Mouse (Mus musculus): ENCODE results near the gene Clip1.
A peak's percentile ranks its signal among the peaks of the same experiment; 100 is the strongest.

The Clip1 gene

DNA sequence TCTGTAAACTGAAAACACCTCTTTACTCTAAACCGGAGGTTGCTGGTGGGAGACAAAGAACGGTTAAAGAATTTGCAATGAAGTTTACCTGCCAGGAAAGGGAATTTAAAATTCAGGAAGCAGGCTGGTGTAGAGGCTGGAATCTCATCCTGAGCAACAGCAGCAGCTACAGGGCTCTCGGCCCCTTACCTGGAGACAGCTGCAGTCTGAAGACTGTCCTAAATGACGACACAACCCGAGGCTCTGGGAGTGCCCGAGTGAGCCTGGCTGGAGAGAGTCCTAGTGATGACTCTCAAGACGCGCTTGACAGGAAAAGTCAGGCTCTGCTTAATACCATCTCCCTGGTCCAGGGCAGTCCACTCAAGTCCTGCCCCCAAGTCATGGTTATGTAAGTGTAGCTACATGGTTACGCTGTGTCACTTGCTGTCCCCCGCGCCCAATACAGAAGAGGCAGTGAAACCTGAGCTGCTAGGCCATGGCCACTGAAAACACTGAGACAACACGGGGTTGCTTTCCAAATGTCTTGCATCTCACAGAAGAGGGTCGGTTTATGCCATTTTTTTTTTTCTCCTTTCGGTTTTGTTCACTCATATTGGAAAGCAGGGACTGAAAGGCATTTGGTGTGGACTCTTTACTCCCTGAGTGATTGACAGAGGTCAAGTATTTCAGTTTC lies 13.5 kb downstream of the Clip1 start:
- no peak for DNase-seq

DNA sequence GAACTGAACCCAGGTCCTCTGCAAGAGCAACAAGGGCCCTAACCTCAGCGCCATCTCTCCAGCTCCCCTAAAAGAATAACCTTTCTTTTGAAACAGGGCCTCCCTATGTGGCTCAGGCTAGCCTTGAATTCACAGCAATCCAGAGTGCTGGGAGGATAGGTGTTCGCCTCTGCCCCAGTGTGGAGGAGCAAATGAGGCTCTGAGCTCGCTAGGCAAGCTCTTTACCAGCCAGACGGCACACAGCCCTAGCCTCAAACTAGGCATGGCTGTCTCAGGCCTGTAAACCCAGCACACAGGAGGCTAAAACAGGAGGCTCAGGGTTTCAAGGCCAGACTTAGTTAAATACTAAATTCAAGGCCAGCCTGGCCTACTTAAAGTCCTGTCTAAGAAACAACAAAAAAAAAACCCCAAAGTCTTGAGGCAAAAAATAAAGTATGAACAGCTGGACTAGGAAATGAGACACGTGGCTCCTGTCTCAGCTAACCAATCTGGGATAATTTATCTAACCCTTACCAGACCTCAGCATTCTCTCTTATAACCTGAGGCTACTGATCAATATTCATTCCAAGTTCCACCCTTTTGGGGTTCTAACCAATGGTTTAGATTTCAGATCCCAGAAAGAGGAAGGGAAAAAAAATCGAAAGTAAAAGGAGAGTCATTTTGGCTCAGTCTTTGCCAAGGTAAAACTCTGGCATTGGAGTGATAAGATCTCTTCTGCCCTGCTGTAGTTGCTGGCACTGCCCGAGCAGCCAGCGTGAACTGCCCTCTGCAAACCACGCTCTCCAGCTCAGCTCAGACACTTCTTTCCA lies 14.2 kb downstream of the Clip1 start:
- no peak for DNase-seq

- no peak for DNase-seq
Observed at GRCm38 (mm10) chr5:123667915-123668314, 16.5 kb downstream of the Clip1 start.

- no peak for DNase-seq
Observed at GRCm38 (mm10) chr5:123665956-123666355, 18.5 kb downstream of the Clip1 start.

DNA sequence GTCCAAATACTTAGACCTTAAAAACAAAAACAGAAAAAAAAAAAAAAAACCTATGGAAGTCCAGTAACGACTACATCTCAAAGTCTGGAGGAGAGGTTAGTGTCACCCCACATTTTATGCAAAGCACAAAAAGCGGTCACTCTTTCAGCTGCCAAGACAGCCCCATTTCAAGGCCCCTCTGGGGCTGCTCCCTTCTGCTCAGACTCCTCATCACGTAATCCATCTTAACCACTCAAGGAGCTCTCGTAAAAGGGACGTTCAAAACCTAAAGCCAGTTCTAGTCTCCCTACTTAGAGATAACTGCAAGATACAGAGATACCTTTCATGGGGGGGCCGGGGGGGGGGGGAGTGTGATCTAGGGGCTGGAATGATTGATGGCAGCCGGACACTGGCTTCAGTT lies 20.1 kb downstream of the Clip1 start:
- no peak for DNase-seq

DNA sequence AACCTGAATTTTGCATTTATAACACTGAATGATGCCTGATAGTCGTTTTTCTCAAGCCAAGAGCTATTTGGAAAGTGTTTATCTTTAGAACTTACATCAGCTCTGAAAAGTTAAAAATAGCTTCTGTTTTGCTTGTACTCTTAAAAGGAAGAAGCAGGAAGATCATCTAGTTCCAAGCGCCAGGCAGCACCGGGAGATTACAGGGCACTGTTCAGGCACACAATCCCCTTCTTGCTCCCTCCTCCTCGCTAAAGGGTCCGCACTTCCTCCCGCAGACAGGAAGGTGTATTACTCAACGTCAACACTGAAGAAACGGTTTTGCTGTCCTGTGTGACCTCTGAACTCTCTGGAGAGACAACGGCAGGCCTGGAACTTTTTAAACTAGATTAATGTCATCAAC lies 22.4 kb downstream of the Clip1 start:
- peak; percentile 47 for DNase-seq

DNA sequence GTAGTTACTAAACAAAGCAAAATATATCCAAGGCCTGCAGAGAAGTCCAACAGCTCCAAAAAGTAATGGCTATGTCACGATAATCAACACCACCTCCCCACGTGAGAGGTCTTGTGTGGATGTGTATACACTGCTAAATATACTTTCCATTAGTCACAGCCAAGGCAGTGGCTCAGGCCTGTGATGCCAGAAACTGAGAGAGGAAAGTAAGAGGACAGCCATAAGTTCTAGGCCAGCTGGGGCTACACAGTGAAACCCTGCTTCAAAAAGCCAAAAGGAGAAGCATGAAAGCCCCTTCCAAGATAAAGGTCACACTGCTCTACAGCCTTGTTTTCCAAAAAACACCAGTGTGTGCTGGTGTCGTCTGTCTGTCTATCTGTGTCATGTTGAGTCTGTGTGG lies 22.8 kb downstream of the Clip1 start:
- no peak for DNase-seq

DNA sequence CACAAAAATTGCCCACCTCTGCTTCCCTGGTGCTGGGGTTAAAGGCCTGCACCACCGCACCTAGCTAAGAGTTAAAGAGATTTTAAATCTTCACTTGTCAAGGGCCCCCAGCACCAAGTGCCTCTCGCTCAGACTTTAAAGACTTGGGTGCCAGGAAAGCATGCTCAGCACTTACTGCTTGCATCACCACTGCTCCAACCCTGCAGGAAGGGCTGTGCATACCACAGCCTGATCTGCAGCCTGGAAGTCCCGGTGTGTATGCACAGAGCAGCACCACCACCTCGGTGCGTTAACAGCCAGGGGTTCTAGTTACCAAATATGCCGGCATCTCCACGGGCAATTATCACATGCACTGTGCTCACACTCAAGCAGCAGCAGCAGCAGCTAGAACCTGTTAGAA lies 26.8 kb downstream of the Clip1 start:
- DNase-seq: no peak

GRCm38 (mm10) chr5:123654937-123655336 lies 29.5 kb downstream of the Clip1 start:
- DNase-seq: no peak

- DNase-seq: no peak
Observed at GRCm38 (mm10) chr5:123653287-123653801, 31.1 kb downstream of the Clip1 start.

- DNase-seq: no peak
Observed at GRCm38 (mm10) chr5:123650825-123651224, 33.6 kb downstream of the Clip1 start.

- no peak for DNase-seq
Observed at GRCm38 (mm10) chr5:123642401-123642800, 42.0 kb downstream of the Clip1 start.

DNA sequence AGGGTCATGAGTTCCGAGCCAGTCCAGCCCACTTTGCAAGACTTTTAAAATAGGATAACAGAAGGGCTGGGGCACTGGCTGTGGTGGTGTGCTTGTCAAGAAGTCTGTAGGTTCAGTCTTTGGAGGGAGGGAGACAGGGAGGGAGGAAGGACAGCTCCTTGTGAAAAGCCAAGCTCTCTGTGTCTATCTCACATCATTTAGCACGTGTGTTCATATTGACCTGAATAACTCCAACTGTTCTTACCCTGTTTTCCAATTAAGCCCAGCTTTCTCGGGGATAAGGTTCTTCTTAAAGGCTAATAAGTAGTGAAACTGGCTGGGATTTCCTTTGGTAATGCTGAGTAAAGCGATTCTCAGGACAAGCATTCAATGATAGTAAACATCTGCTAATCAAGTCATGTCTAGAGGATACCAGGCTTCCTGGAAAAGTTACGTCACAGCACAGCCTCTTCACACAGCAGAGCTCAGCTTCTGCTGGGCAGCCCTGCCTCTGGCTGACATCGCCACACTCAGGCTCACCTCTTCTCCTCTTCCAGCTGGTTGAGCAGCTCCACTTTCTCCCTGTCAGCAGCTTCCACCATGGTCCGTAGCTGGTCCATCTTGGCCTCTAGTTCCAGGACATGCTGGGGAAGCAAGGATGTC lies 43.0 kb downstream of the Clip1 start:
- peak; percentile 34 for DNase-seq

DNA sequence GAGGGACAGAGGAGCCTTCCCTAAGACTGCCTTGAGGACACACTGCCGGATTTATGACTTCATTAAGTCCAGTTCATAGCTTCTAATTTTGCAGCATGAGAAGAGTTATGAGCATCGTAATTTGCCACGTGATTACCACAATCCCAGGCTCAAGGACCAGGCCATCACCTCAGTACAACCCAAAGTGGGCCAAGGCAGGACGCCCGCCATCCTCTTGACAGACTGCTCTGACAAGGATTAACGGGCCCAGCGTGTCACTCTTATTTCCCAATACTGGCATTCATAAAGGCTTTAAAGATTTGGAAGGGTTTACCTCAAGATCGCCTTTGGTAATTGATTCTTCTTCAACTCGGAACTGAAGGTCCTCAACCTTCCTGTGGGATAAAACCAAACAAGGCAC lies 44.2 kb downstream of the Clip1 start:
- no peak for DNase-seq

DNA sequence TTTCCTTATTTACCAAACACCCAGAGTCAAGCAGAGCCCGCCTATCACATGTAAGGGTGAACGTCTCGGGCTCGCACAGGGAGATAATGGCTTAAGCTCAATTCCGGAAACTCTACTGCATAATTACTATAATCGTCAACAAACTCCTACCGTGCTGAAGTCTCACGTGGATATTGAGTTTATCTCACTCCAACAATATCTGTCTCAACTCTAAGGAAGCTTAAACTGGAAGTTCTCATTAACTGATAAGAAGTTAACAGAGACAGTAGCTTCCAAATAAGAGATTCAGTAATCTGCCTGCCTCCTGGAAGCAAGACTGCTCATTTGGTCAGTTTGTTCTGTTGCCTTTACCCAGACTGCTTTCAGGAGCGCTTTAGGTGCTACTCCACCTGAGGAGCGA lies 53.2 kb downstream of the Clip1 start:
- no peak for DNase-seq

- peak; percentile 84 for DNase-seq
Observed at GRCm38 (mm10) chr5:123626631-123627030, 57.8 kb downstream of the Clip1 start.

- no peak for DNase-seq
Observed at GRCm38 (mm10) chr5:123622421-123622820, 62.0 kb downstream of the Clip1 start.

DNA sequence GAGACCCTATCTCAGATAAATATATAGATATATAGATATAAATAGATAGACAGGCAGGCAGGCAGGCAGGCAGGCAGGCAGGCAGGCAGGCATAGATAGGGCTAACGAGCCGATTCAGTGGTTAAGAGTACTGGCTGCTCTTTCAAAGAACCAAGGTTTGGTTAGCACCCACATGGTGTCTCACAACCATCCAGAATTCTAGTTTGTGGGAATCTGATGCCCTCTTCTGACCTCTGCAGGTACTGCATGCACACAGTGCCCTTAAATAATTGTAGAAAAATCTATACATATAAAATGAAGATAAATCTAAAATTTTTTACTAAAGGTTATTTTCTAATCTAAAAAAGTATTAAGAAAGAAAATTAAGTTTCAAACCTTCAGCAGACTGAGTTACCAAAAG lies 65.9 kb downstream of the Clip1 start:
- no peak for DNase-seq

DNA sequence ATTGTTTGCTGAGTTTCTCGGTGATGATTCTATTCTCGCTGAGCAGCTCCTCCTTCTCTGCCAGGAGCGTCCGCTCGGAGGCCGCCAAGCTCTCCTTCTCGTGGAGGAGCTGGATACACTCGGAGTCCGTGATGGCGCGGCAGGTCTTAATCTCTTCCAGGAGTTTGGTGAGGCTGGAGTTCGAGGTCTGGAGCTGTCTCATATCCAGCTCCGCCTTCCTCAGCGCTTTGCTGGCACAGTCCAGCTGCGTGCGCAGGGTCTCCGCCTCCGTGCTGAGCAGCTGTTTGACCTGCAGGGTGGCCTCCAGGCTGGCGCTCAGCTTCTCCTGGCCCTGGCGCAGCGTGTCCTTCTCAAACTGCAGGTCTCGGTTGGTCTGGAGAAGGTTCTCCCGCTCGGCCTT lies 70.2 kb downstream of the Clip1 start:
- DNase-seq: no peak

GRCm38 (mm10) chr5:123609843-123610242 lies 74.6 kb downstream of the Clip1 start:
- DNase-seq: peak; percentile 84

- DNase-seq: no peak
Observed at GRCm38 (mm10) chr5:123609416-123609815, 75.0 kb downstream of the Clip1 start.

DNA sequence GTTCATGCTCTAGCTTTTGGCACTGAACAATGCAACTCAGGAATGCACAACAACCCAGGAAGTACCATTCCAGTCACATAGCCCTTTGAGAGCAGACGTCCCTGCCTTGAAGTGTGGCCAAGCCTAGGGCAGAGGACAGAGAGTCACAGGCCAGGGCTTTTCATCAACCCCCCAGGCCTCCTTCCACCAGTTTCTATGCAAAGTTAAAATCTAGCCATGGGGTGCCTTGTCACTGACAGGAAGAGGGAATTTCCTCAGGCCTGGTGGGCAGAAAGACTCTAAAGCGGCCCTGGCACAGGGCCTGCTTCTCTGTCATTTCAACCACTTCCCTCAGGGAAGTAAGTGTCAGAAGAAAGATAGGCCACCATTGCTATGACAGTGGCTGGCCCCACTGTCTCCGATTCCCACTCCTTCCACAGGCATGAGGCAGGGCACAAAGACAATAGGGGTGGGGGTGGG lies 77.2 kb downstream of the Clip1 start:
- no peak for DNase-seq

- no peak for DNase-seq
Observed at GRCm38 (mm10) chr5:123603496-123603895, 80.9 kb downstream of the Clip1 start.

DNA sequence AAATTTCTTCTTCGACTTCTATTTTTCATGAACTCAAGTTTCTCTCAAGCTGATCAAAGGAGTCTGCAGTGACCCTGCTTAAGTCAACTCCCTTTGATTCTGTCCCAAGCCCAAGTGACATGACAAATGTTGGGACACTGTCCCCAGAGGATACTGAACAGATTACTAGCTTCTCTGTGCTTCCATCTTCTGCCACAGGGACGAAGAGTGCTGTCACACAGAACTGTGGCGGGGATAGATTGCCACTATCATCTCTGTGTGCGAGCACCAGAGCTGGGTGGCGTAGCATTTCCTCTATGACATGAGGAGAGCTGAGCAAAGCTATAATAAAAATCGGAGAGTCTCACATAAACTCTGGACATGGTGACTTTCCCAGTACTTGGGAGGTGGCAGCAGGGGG lies 82.2 kb downstream of the Clip1 start:
- DNase-seq: no peak

All from lung, postnatal 14 days (tissue).